Mouse (Mus musculus): ENCODE data around the gene Mfap1a. TPM values are rescaled to one million over a fixed set of nuclear protein-coding genes. Genes with fewer than 3 reads are reported as not detected.

Gene Mfap1a
- polyA plus RNA-seq, 1 experiment from 2014 or later: 10.1 TPM

DNA sequence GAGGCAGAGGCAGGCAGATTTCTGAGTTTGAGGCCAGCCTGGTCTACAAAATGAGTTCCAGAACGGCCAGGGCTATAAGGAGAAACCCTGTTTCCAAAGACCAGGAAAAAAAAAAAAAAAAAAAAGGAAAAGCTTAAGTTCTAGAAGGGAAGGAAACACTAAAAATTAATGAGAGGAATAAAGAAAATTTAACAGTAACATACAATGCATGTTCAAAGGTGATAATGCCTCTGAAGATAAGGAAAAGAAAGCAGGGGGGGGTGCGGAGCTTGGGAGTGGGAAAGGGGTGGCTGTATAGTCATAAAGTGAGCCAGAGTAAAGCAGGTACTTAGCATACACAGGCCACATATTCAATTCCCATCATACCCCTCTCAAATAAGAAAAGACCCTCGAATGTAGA is 61.3 kb downstream of the Mfap1a start:
- Histone ChIP-seq H3K36me3 (ENCODE audit: control insufficient read depth, insufficient read depth) (no peaks in the 10 kb centered on the region), H3K9ac (ENCODE audit: low read depth, low read length) (no peak overlapping the region), H3K4me1 (replicated peaks; ENCODE audit: control insufficient read depth, insufficient read depth, low read length) (no peaks in the 10 kb centered on the region), H3K9me3 (ENCODE audit: control insufficient read depth) (no peaks in the 10 kb centered on the region), H3K27ac (ENCODE audit: low read depth, low read length) (no peak overlapping the region), H3K4me2 (replicated peaks; ENCODE audit: low read depth) (no peak overlapping the region), H3K4me3 (ENCODE audit: low read depth, low read length) (no peak overlapping the region), H3K27me3 (replicated peaks; ENCODE audit: control insufficient read depth, insufficient read depth, low read length) (no peaks in the 10 kb centered on the region)
- no peak for TF ChIP-seq CTCF (IDR thresholded peaks at IDR 0.05; ENCODE audit: low read depth)
- 74% methylated on average over 3 of the region's 3 CpGs for WGBS
- ATAC-seq: no peak

DNA sequence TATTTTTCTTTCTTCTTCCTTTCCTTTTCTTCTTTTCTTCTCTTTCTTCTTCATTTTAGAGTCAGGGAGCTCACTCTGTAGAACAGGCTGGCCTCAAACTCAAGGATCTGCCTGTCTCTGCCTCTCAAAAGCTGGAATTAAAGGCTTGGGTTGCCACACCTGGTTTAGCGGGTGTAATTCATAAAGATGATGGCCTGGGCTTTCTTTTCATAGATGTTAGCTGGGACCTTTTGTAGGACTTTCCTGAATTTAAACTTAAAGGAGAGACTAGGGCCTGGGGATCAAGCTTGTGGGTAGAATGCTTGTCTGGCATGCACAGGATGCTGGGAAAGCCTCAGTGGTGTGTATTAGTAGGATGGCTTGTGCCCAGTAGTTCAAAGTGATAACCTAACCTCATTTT is 62.3 kb downstream of the Mfap1a start, which contains the start of gene Ell3:
Gene Ell3 (minus strand): TSS at position 101 of the 400 bp plus-strand sequence.
- WGBS: 93% methylated on average over 1 of the region's 1 CpGs
- ATAC-seq: no peak
- H3K4me1 ChIP-seq (replicated peaks; ENCODE audit: control insufficient read depth, insufficient read depth, low read length): no peaks in the 10 kb centered on the region

DNA sequence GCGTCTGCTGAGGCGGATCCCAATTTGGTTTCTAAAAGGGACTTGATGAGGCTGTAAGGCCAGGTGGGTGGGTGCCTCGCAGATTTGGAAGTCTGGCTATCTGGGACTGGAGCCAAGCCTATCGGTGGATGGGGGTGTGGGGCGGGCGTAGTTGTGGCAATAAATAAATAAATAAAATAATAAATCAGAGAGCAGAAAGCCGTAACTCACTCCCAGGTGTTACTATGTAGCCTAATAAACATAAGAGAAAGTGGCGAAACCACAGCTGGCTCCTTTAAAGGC is 63.5 kb downstream of the Mfap1a start:
- Histone ChIP-seq H3K27ac (ENCODE audit: low read depth, low read length) (no peak overlapping the region; the same call in 1 of the 2 replicates), H3K27me3 (replicated peaks; ENCODE audit: control insufficient read depth, insufficient read depth, low read length) (no peaks in the 10 kb centered on the region), H3K9me3 (ENCODE audit: control insufficient read depth) (no peaks in the 10 kb centered on the region), H3K36me3 (ENCODE audit: control insufficient read depth, insufficient read depth) (peaks cover 12% of the 10 kb centered on the region), H3K4me1 (replicated peaks; ENCODE audit: control insufficient read depth, insufficient read depth, low read length) (no peaks in the 10 kb centered on the region), H3K9ac (ENCODE audit: low read depth, low read length) (peak overlapping the region; percentile 51; the same call in 1 of the 2 replicates), H3K4me3 (ENCODE audit: low read depth, low read length) (peak overlapping the region; percentile 41), H3K4me2 (replicated peaks; ENCODE audit: low read depth) (peak overlapping the region; percentile 91)
- no peak for ATAC-seq
- TF ChIP-seq CTCF (IDR thresholded peaks at IDR 0.05; ENCODE audit: low read depth): no peak
- 5% methylated on average over 8 of the region's 8 CpGs for WGBS

More for the DNA sequence above, 62.3 kb downstream of the Mfap1a start, which contains the start of gene Ell3:
- H3K27me3 ChIP-seq (replicated peaks; ENCODE audit: control insufficient read depth, insufficient read depth, low read length): no peaks in the 10 kb centered on the region
- peak within 1 kb of the TSS; percentile 41 for H3K4me3 ChIP-seq (ENCODE audit: low read depth, low read length)
- no peaks in the 10 kb centered on the region for H3K9me3 ChIP-seq (ENCODE audit: control insufficient read depth)
- no peak for TF ChIP-seq CTCF (IDR thresholded peaks at IDR 0.05; ENCODE audit: low read depth)
- 0 out of 2 replicates have a peak, but pooled peaks cover 3% of the 10 kb centered on the region for H3K36me3 ChIP-seq (ENCODE audit: control insufficient read depth, insufficient read depth)
- peak within 1 kb of the TSS; percentile 91 for H3K4me2 ChIP-seq (replicated peaks; ENCODE audit: low read depth)
- peak within 1 kb of the TSS; percentile 51; the same call in 1 of the 2 replicates for H3K9ac ChIP-seq (ENCODE audit: low read depth, low read length)
- H3K27ac ChIP-seq (ENCODE audit: low read depth, low read length): no peak within 1 kb of the TSS

DNA sequence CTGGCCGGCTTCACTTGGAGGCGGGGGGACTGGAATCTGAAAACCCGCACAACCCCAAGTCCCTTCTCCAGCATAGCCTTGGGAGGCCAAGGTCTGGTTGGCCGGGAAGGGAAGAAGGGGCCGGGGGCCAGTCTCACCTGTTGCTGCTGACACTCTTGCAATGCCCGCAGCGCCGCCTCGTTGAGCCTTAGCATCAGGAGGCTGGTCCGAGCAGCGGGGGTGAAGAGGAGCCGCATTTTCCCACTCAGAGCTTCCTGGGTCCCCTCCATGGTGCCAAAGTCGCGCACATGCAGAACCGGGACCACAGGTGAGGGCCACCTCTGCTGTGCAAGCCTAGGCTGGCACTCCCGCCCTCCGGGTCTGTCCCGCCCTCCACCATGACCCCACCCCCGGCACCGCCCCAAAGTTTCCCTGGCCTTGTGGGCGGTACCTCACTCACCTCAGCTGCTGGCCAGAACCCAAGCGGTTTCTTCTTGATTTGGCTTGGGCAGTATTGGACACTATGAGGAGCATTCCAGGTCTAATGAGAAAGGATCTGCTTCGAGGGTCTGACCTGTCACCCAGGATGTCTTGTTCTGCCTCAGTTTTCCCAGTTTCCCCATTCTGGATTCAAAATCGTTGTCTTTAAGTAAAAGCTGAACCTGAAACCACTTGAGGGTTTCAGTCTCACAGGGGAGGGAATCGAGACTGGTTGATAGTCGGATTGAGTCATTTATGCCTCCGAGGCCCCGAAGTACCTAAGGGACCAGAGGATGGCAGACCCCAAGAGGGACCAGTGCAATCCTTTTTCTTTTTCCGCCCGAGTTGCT is 64.0 kb downstream of the Mfap1a start:
- ATAC-seq: peak; percentile 86
- H3K4me1 ChIP-seq (replicated peaks; ENCODE audit: control insufficient read depth, insufficient read depth, low read length): no peaks in the 10 kb centered on the region
- H3K4me2 ChIP-seq (replicated peaks; ENCODE audit: low read depth): peak overlapping the region; percentile 91
- H3K27ac ChIP-seq (ENCODE audit: low read depth, low read length): no peak overlapping the region; the same call in 1 of the 2 replicates
- H3K9me3 ChIP-seq (ENCODE audit: control insufficient read depth): no peaks in the 10 kb centered on the region
- no peaks in the 10 kb centered on the region for H3K27me3 ChIP-seq (replicated peaks; ENCODE audit: control insufficient read depth, insufficient read depth, low read length)
- H3K9ac ChIP-seq (ENCODE audit: low read depth, low read length): peak overlapping the region; percentile 51
- peaks cover 18% of the 10 kb centered on the region for H3K36me3 ChIP-seq (ENCODE audit: control insufficient read depth, insufficient read depth)
- H3K4me3 ChIP-seq (ENCODE audit: low read depth, low read length): peak overlapping the region; percentile 41
- WGBS: 1% methylated on average over 30 of the region's 30 CpGs
- TF ChIP-seq CTCF (IDR thresholded peaks at IDR 0.05; ENCODE audit: low read depth): no peak

Small RNAs within 50 kb of the gene (microRNA-seq; reads per million reads assigned to microRNA genes)
- not detected for gene Gm22953

Other genes with a start within 250 kb of the Mfap1a start
- 5.8 and 6.6 TPM in 2 replicates for gene Trp53bp1, start 235.3 kb downstream of the Mfap1a start, polyA plus RNA-seq (2015; fragmentation: Nextera tagmentation; extraction: Ambion mirVana)
- gene Map1a, start 217.1 kb downstream of the Mfap1a start, polyA plus RNA-seq (2015; fragmentation: Nextera tagmentation; extraction: Ambion mirVana): 1.0 and 1.3 TPM in 2 replicates
- 19.2 and 25.0 TPM in 2 replicates for gene Ppip5k1, start 151.3 kb downstream of the Mfap1a start, polyA plus RNA-seq (2015; fragmentation: Nextera tagmentation; extraction: Ambion mirVana)
- 1,214 and 1,240 TPM in 2 replicates for gene Ckmt1, start 149.0 kb downstream of the Mfap1a start, polyA plus RNA-seq (2015; fragmentation: Nextera tagmentation; extraction: Ambion mirVana)
- gene Strc, start 119.5 kb downstream of the Mfap1a start, polyA plus RNA-seq (2015; fragmentation: Nextera tagmentation; extraction: Ambion mirVana): 0.01 and 0.05 TPM in 2 replicates
- 325 and 353 TPM in 2 replicates for gene Pdia3, start 92.9 kb downstream of the Mfap1a start, polyA plus RNA-seq (2015; fragmentation: Nextera tagmentation; extraction: Ambion mirVana)
- gene Catsper2, start 92.9 kb downstream of the Mfap1a start, polyA plus RNA-seq (2015; fragmentation: Nextera tagmentation; extraction: Ambion mirVana): 1.3 and 1.6 TPM in 2 replicates
- gene Ell3, start 62.4 kb downstream of the Mfap1a start, polyA plus RNA-seq (2015; fragmentation: Nextera tagmentation; extraction: Ambion mirVana): 1.9 and 2.6 TPM in 2 replicates
- 608 and 648 TPM in 2 replicates for gene Serf2, start 57.5 kb downstream of the Mfap1a start, polyA plus RNA-seq (2015; fragmentation: Nextera tagmentation; extraction: Ambion mirVana)
- gene Hypk, start 53.4 kb downstream of the Mfap1a start, polyA plus RNA-seq (2015; fragmentation: Nextera tagmentation; extraction: Ambion mirVana): 61.6 and 65.1 TPM in 2 replicates
- 0.05 TPM in 1 of 2 replicates, not detected in the other for gene Serinc4, start 49.9 kb downstream of the Mfap1a start, polyA plus RNA-seq (2015; fragmentation: Nextera tagmentation; extraction: Ambion mirVana)
- gene Mfap1b, start 32.6 kb downstream of the Mfap1a start, polyA plus RNA-seq (2015; fragmentation: Nextera tagmentation; extraction: Ambion mirVana): 25.5 and 26.7 TPM in 2 replicates
- gene Wdr76, start 58 bp upstream of the Mfap1a start, polyA plus RNA-seq (2015; fragmentation: Nextera tagmentation; extraction: Ambion mirVana): 3.5 and 3.6 TPM in 2 replicates